Mouse (Mus musculus): ENCODE data around the gene Kcnmb4. TPM values are rescaled to one million over a fixed set of nuclear protein-coding genes. Genes with fewer than 3 reads are reported as not detected.

The Kcnmb4 gene
- polyA plus RNA-seq (2021; fragmentation: Nextera tagmentation): 24.8 and 27.5 TPM in 2 replicates
- long read RNA-seq, experiment 1, transcript Kcnmb4-201 (3 exons, 1,367 nt): major isoform, 13 of 14 reads
- long read RNA-seq, experiment 1, partial matches to known transcripts: 0 of 14 reads
- long read RNA-seq, experiment 1, other reads (novel, unspliced or antisense): 1 of 14 reads
- long read RNA-seq, experiment 2, transcript Kcnmb4-201 (3 exons, 1,367 nt): major isoform, 24 of 31 reads
- long read RNA-seq, experiment 2, partial matches to known transcripts: 5 of 31 reads
- long read RNA-seq, experiment 2, other reads (novel, unspliced or antisense): 2 of 31 reads

GRCm38 (mm10) chr10:116473759-116474549 is at the start of gene Kcnmb4:
Gene Kcnmb4, minus strand, starts transcription at chr10:116473878.

Other genes with a start within 250 kb of the Kcnmb4 start
- 3.4 and 3.9 TPM in 2 replicates for gene Ptprb, start 198.4 kb downstream of the Kcnmb4 start, polyA plus RNA-seq (2021; fragmentation: Nextera tagmentation)
- 48.1 and 65.8 TPM in 2 replicates for gene Cnot2, start 107.6 kb upstream of the Kcnmb4 start, polyA plus RNA-seq (2021; fragmentation: Nextera tagmentation)